Mouse (Mus musculus) lung, embryonic 16.5 days (tissue): Measurements from ENCODE around the gene Hist1h4a. TPM values are rescaled to one million over a fixed set of nuclear protein-coding genes. Genes with fewer than 3 reads are reported as not detected.
A peak's percentile ranks its signal among the peaks of the same experiment; 100 is the strongest.
"Not testable (repeated sequence)": the region's sequence is repeated elsewhere in the genome, so short reads cannot be mapped to it uniquely, and the experiment has no call there.

Source experiments
- ATAC-seq: fragments of 200-750 bp; cut with Nextera tagmentation; 2 replicates; pipeline ENCODE4 v1.8.0; 2017; ENCODE audit warnings: low read depth, mild to moderate bottlenecking, moderate library complexity
- H3K27ac ChIP-seq: fragments of 300-500 bp; sonication (generic); 2 replicates; pipeline ENCODE4 v1.5.1; 2014; ENCODE audit warnings: mild to moderate bottlenecking, control low read depth, low read length
- H3K27me3 ChIP-seq: fragments of 300-500 bp; sonication (generic); 2 replicates; pipeline ENCODE4 v1.6.1; 2014; ENCODE audit warnings: low read depth, low read length, mixed read lengths; ENCODE audit not compliant: control insufficient read depth, insufficient read depth
- H3K36me3 ChIP-seq: fragments of 300-500 bp; sonication (generic); 2 replicates; pipeline ENCODE4 v1.6.1; 2014; ENCODE audit warnings: low read length; ENCODE audit not compliant: control insufficient read depth, insufficient read depth
- H3K4me1 ChIP-seq: fragments of 300-500 bp; sonication (generic); replicated peaks from 2 replicates; pipeline ENCODE4 v1.6.1; 2014; ENCODE audit warnings: low read length, mixed read lengths; ENCODE audit not compliant: control insufficient read depth, insufficient read depth
- H3K4me2 ChIP-seq: fragments of 300-500 bp; sonication (generic); 2 replicates; pipeline ENCODE4 v1.6.1; 2014; ENCODE audit warnings: low read depth, low read length, control low read depth
- H3K4me3 ChIP-seq: fragments of 300-500 bp; sonication (generic); 2 replicates; pipeline ENCODE4 v1.5.1; 2014; ENCODE audit warnings: mild to moderate bottlenecking, low read length, control low read depth
- H3K9ac ChIP-seq: fragments of 300-500 bp; sonication (generic); 2 replicates; pipeline ENCODE4 v1.6.1; 2014; ENCODE audit warnings: low read length, control low read depth
- H3K9me3 ChIP-seq: fragments of 300-500 bp; sonication (generic); 2 replicates; pipeline ENCODE4 v1.6.1; 2016; ENCODE audit warnings: low read length; ENCODE audit not compliant: control insufficient read depth
- WGBS: fragments of 180-500 bp; shearing (Covaris S2); extraction: QIAGEN DNeasy Blood & Tissue Kit; methylation state at CpG from one replicate; pipeline ENCODE4 v1.1.7; 2014; 5-methylcytosine and 5-hydroxymethylcytosine counted together
- polyA plus RNA-seq: library from polyadenylated mRNA; unstranded; fragments of >200 nt; fragmentation: Nextera tagmentation; extraction: Ambion mirVana; gene quantifications from 2 replicates; pipeline ENCODE4 v1.2.1, GENCODE M21; 2015

The Hist1h4a gene
- polyA plus RNA-seq = 1.2 TPM in 1 of 2 replicates, not detected in the other

- Histone ChIP-seq H3K4me3 (peak within 1 kb of the TSS; percentile 53), H3K4me1 (peaks cover 18% of the 10 kb centered on the region), H3K36me3 (no peaks in the 10 kb centered on the region), H3K27ac (peak within 1 kb of the TSS; percentile 95), H3K9me3 (no peaks in the 10 kb centered on the region), H3K9ac (peak within 1 kb of the TSS; percentile 71), H3K27me3 (no peaks in the 10 kb centered on the region), H3K4me2 (peak within 1 kb of the TSS; percentile 77)
- WGBS = under 1% methylated on average over 67 of the region's 72 CpGs
- peak; percentile 76 for ATAC-seq
Measured at GRCm38 (mm10) chr13:23760972-23761864, at the start of gene Hist1h4a. Gene Hist1h4a (minus strand): TSS chr13:23761230.

GRCm38 (mm10) chr13:23806422-23807052, 45.5 kb upstream of the Hist1h4a start, which contains the start of gene Slc17a2:
Gene Slc17a2 (plus strand): TSS chr13:23806993.
- 52% methylated on average over 15 of the region's 15 CpGs for WGBS
- Histone ChIP-seq H3K4me2 (no peak within 1 kb of the TSS), H3K4me3 (no peak within 1 kb of the TSS), H3K4me1 (no peaks in the 10 kb centered on the region), H3K9ac (no peak within 1 kb of the TSS), H3K27ac (no peak within 1 kb of the TSS), H3K36me3 (no peaks in the 10 kb centered on the region), H3K27me3 (no peaks in the 10 kb centered on the region), H3K9me3 (no peaks in the 10 kb centered on the region)
- no peak for ATAC-seq

GRCm38 (mm10) chr13:23804532-23804931, 43.5 kb upstream of the Hist1h4a start:
- no peak overlapping the region for H3K4me3 ChIP-seq
- ATAC-seq = no peak
- H3K9me3 ChIP-seq = no peaks in the 10 kb centered on the region
- H3K4me1 ChIP-seq = no peaks in the 10 kb centered on the region
- no peak overlapping the region for H3K4me2 ChIP-seq
- H3K9ac ChIP-seq = no peak overlapping the region
- H3K27me3 ChIP-seq = no peaks in the 10 kb centered on the region
- no peak overlapping the region for H3K27ac ChIP-seq
- no peaks in the 10 kb centered on the region for H3K36me3 ChIP-seq
- WGBS = 50% methylated on average over 2 of the region's 2 CpGs

- WGBS = 75% methylated on average over 5 of the region's 5 CpGs
- no peaks in the 10 kb centered on the region for H3K27me3 ChIP-seq
- no peak overlapping the region for H3K9ac ChIP-seq
- ATAC-seq = no peak
- no peak overlapping the region for H3K27ac ChIP-seq
- no peak overlapping the region for H3K4me2 ChIP-seq
- H3K9me3 ChIP-seq = no peaks in the 10 kb centered on the region
- no peaks in the 10 kb centered on the region for H3K36me3 ChIP-seq
- no peaks in the 10 kb centered on the region for H3K4me1 ChIP-seq
- no peak overlapping the region for H3K4me3 ChIP-seq
Measured at GRCm38 (mm10) chr13:23799405-23799804, 38.4 kb upstream of the Hist1h4a start.

- Histone ChIP-seq H3K9me3 (no peaks in the 10 kb centered on the region), H3K9ac (no peak overlapping the region), H3K27me3 (no peaks in the 10 kb centered on the region), H3K4me1 (no peaks in the 10 kb centered on the region), H3K4me3 (no peak overlapping the region), H3K36me3 (no peaks in the 10 kb centered on the region), H3K4me2 (no peak overlapping the region), H3K27ac (no peak overlapping the region)
- 24% methylated on average over 2 of the region's 2 CpGs for WGBS
- no peak for ATAC-seq
Measured at GRCm38 (mm10) chr13:23792520-23792919, 31.5 kb upstream of the Hist1h4a start.

- no peak for ATAC-seq
- H3K27ac ChIP-seq = no peak overlapping the region
- H3K36me3 ChIP-seq = no peaks in the 10 kb centered on the region
- H3K9me3 ChIP-seq = no peaks in the 10 kb centered on the region
- no peak overlapping the region for H3K4me3 ChIP-seq
- H3K4me2 ChIP-seq = no peak overlapping the region
- WGBS = 65% methylated on average over 4 of the region's 4 CpGs
- no peak overlapping the region for H3K9ac ChIP-seq
- H3K4me1 ChIP-seq = no peaks in the 10 kb centered on the region
- H3K27me3 ChIP-seq = no peaks in the 10 kb centered on the region
Measured at GRCm38 (mm10) chr13:23779025-23779424, 18.0 kb upstream of the Hist1h4a start.

GRCm38 (mm10) chr13:23778339-23778738, 17.3 kb upstream of the Hist1h4a start:
- Histone ChIP-seq H3K27me3 (no peaks in the 10 kb centered on the region), H3K36me3 (no peaks in the 10 kb centered on the region), H3K9ac (no peak overlapping the region), H3K4me1 (no peaks in the 10 kb centered on the region), H3K27ac (no peak overlapping the region), H3K4me2 (no peak overlapping the region), H3K9me3 (no peaks in the 10 kb centered on the region), H3K4me3 (no peak overlapping the region)
- no peak for ATAC-seq
- WGBS = 89% methylated on average over 7 of the region's 7 CpGs

- peak overlapping the region; percentile 43 for H3K4me2 ChIP-seq
- H3K9me3 ChIP-seq = no peaks in the 10 kb centered on the region
- H3K27ac ChIP-seq = no peak overlapping the region
- H3K9ac ChIP-seq = no peak overlapping the region
- no peaks in the 10 kb centered on the region for H3K27me3 ChIP-seq
- ATAC-seq = peak; percentile 95
- H3K36me3 ChIP-seq = no peaks in the 10 kb centered on the region
- WGBS = 22% methylated on average over 21 of the region's 21 CpGs
- 0 out of 2 replicates have a peak, but pooled peaks cover 3% of the 10 kb centered on the region for H3K4me1 ChIP-seq
- H3K4me3 ChIP-seq = 0 out of 2 replicates have a peak overlapping the region, but pooled peaks have one; percentile 1
Measured at GRCm38 (mm10) chr13:23772561-23773313, 11.7 kb upstream of the Hist1h4a start.

- H3K4me3 ChIP-seq, H3K4me1 ChIP-seq, H3K36me3 ChIP-seq, ATAC-seq, H3K9me3 ChIP-seq, H3K27ac ChIP-seq, H3K4me2 ChIP-seq, H3K9ac ChIP-seq, H3K27me3 ChIP-seq: not testable (repeated sequence)
- WGBS = 79% methylated on average over 2 of the region's 2 CpGs
Measured at GRCm38 (mm10) chr13:23769613-23770012, 8.6 kb upstream of the Hist1h4a start, which contains the start of gene Trim38. Gene Trim38 (plus strand): TSS chr13:23769913.
